Mouse (Mus musculus): Measurements from ENCODE around the gene Pef1. TPM values are rescaled to one million over a fixed set of nuclear protein-coding genes. Genes with fewer than 3 reads are reported as not detected.
A peak's percentile ranks its signal among the peaks of the same experiment; 100 is the strongest.

Gene Pef1
- total RNA-seq (2021) = 10 to 100 TPM; 42.6 to 42.8 TPM

GRCm38 (mm10) chr4:130102111-130102651 is at the start of gene Pef1:
Gene Pef1 (plus strand): TSS chr4:130102558.
- DNase-seq (ENCODE audit: extremely low spot score in 1 of 2, low spot score in 2 of 2) = peak in 1 of 2 experiments; percentile 49
- intact Hi-C loops (cut with DNase I) = no loop called here

GRCm38 (mm10) chr4:130053111-130053510 is 49.2 kb upstream of the Pef1 start:
- peak in 1 of 2 experiments; percentile 37 for DNase-seq (ENCODE audit: extremely low spot score in 1 of 2, low spot score in 2 of 2)
- intact Hi-C loops (cut with DNase I) = no loop called here

- intact Hi-C loops (cut with DNase I) = no loop called here
- peak in 1 of 2 experiments; percentile 50 for DNase-seq (ENCODE audit: extremely low spot score in 1 of 2, low spot score in 2 of 2)
These were observed 47.6 kb upstream of the Pef1 start for GRCm38 (mm10) chr4:130054727-130055126.

GRCm38 (mm10) chr4:130055160-130056010 is 47.0 kb upstream of the Pef1 start:
- DNase-seq (ENCODE audit: extremely low spot score in 1 of 2, low spot score in 2 of 2) = no peak
- intact Hi-C loops (cut with DNase I) = no loop called here

- intact Hi-C loops (cut with DNase I) = no loop called here
- DNase-seq (ENCODE audit: extremely low spot score in 1 of 2, low spot score in 2 of 2) = no peak
These were observed 46.4 kb upstream of the Pef1 start for GRCm38 (mm10) chr4:130056011-130056322.

- intact Hi-C loops (cut with DNase I) = no loop called here
- DNase-seq (ENCODE audit: extremely low spot score in 1 of 2, low spot score in 2 of 2) = no peak
These were observed 45.9 kb upstream of the Pef1 start for GRCm38 (mm10) chr4:130056471-130056870.

GRCm38 (mm10) chr4:130060937-130061336 is 41.4 kb upstream of the Pef1 start:
- no peak for DNase-seq (ENCODE audit: extremely low spot score in 1 of 2, low spot score in 2 of 2)
- intact Hi-C loops (cut with DNase I) = no loop called here

- intact Hi-C loops (cut with DNase I) = no loop called here
- DNase-seq (ENCODE audit: extremely low spot score in 1 of 2, low spot score in 2 of 2) = no peak
These were observed 39.2 kb upstream of the Pef1 start for GRCm38 (mm10) chr4:130063191-130063590.

GRCm38 (mm10) chr4:130066816-130067215 is 35.5 kb upstream of the Pef1 start:
- peak in 1 of 2 experiments; percentile 60 for DNase-seq (ENCODE audit: extremely low spot score in 1 of 2, low spot score in 2 of 2)
- intact Hi-C loops (cut with DNase I) = no loop called here

- no peak for DNase-seq (ENCODE audit: extremely low spot score in 1 of 2, low spot score in 2 of 2)
- intact Hi-C loops (cut with DNase I) = no loop called here
These were observed 31.8 kb upstream of the Pef1 start for GRCm38 (mm10) chr4:130070523-130070922.

- intact Hi-C loops (cut with DNase I) = no loop called here
- DNase-seq (ENCODE audit: extremely low spot score in 1 of 2, low spot score in 2 of 2) = no peak
These were observed 30.6 kb upstream of the Pef1 start for GRCm38 (mm10) chr4:130071758-130072157.

GRCm38 (mm10) chr4:130073367-130073766 is 29.0 kb upstream of the Pef1 start:
- intact Hi-C loops (cut with DNase I) = no loop called here

GRCm38 (mm10) chr4:130074761-130075515 is 27.4 kb upstream of the Pef1 start:
- no peak for DNase-seq (ENCODE audit: extremely low spot score in 1 of 2, low spot score in 2 of 2)
- intact Hi-C loops (cut with DNase I) = no loop called here

More at GRCm38 (mm10) chr4:130073367-130073766, 29.0 kb upstream of the Pef1 start:
- DNase-seq (ENCODE audit: extremely low spot score in 1 of 2, low spot score in 2 of 2) = no peak

- intact Hi-C loops (cut with DNase I) = no loop called here
- DNase-seq (ENCODE audit: extremely low spot score in 1 of 2, low spot score in 2 of 2) = no peak
These were observed 25.5 kb upstream of the Pef1 start for GRCm38 (mm10) chr4:130076856-130077255.

GRCm38 (mm10) chr4:130078816-130079485 is 23.4 kb upstream of the Pef1 start:
- DNase-seq (ENCODE audit: extremely low spot score in 1 of 2, low spot score in 2 of 2) = no peak
- intact Hi-C loops (cut with DNase I) = no loop called here

GRCm38 (mm10) chr4:130079521-130079920 is 22.8 kb upstream of the Pef1 start:
- intact Hi-C loops (cut with DNase I) = no loop called here
- no peak for DNase-seq (ENCODE audit: extremely low spot score in 1 of 2, low spot score in 2 of 2)

GRCm38 (mm10) chr4:130081345-130082190 is 20.8 kb upstream of the Pef1 start:
- DNase-seq (ENCODE audit: extremely low spot score in 1 of 2, low spot score in 2 of 2) = peak; percentile 81 to 82
- intact Hi-C loops (cut with DNase I) = no loop called here

- intact Hi-C loops (cut with DNase I) = no loop called here
These were observed 20.1 kb upstream of the Pef1 start for GRCm38 (mm10) chr4:130082211-130082610.

More at GRCm38 (mm10) chr4:130082211-130082610, 20.1 kb upstream of the Pef1 start:
- DNase-seq (ENCODE audit: extremely low spot score in 1 of 2, low spot score in 2 of 2) = no peak

Measured in left cerebral cortex, postnatal 10 days (tissue).